Mouse (Mus musculus): Measurements from ENCODE around the gene C2cd4d.

C2cd4d gene

GRCm38 (mm10) chr3:94412530-94412929 lies 50.3 kb downstream of the C2cd4d start:
- in situ Hi-C loops (cut with MboI, MseI): no loop called here

- in situ Hi-C loops (cut with MboI, MseI): no loop called here
Measured at GRCm38 (mm10) chr3:94413031-94413679, 50.9 kb downstream of the C2cd4d start, which contains the start of gene Tdrkh. Gene Tdrkh (plus strand): TSS chr3:94413273.
